Comparison of ENCODE assay signal across 17 mouse cellular contexts in the genomic region with DNA sequence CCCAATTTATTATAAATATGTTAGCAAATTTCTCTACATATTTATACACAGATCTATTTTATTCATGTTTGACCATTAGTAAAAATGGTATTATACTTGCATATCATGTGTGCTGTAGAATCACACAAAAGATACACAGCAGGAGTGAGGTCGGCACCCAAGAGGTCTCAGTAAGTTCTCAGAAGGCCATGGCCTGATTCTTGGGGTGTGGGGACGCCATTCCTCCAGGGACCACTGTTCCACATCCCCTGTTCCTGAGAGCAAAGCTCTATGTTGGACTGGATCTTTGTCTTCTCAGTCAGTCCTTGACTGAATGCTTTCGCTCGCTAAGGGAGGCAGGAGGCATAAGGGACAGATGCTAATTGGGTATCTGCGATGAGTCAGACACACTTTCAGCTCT. TPM values are rescaled to one million over a fixed set of nuclear protein-coding genes. Genes with fewer than 3 reads are reported as not detected.
"Had no signal": no experiment of that assay in that cellular context is flagged by ENCODE, and none has a peak within 500 bp of the region (broad histone marks: within the 10 kb centered on the region; RNA-seq: fewer than 3 reads in every experiment).

Gene Clic6 (plus strand): TSS at position 301 of the 400 bp plus-strand sequence.

- DNase-seq: kidney, adult 11 months; kidney, postnatal 14 days; left cerebral cortex, postnatal 4 days; lung, adult 2 months; lung, postnatal 4 days; midbrain, embryonic 14.5 days; retina, postnatal 1 day; thymus, adult 18-20 months; thymus, postnatal 14 days had no signal

- H3K4me3 ChIP-seq: kidney, embryonic 15.5 days; limb, embryonic 13.5 days; midbrain, embryonic 10.5 days; neural tube, embryonic 12.5 days had no signal

- H3K9me3 ChIP-seq: kidney, embryonic 15.5 days; limb, embryonic 13.5 days; midbrain, embryonic 10.5 days; neural tube, embryonic 12.5 days had no signal

- ATAC-seq: hindbrain, postnatal 0 days had no signal

- H3K4me1 ChIP-seq: kidney, embryonic 15.5 days; limb, embryonic 13.5 days; midbrain, embryonic 10.5 days; neural tube, embryonic 12.5 days had no signal

- H3K27ac ChIP-seq: hindbrain, postnatal 0 days; kidney, embryonic 15.5 days; limb, embryonic 13.5 days; liver, embryonic 14.5 days; midbrain, embryonic 10.5 days; neural tube, embryonic 12.5 days had no signal

- H3K4me2 ChIP-seq: kidney, embryonic 15.5 days; limb, embryonic 13.5 days; neural tube, embryonic 12.5 days had no signal

- H3K27me3 ChIP-seq: neural tube, embryonic 12.5 days had no signal

- H3K9ac ChIP-seq: kidney, embryonic 15.5 days; limb, embryonic 13.5 days; liver, embryonic 14.5 days; neural tube, embryonic 12.5 days had no signal

- H3K36me3 ChIP-seq: kidney, embryonic 15.5 days; limb, embryonic 13.5 days; midbrain, embryonic 10.5 days; neural tube, embryonic 12.5 days had no signal

RNA-seq across cellular contexts. Expression of gene Clic6, which starts in this region (rescaled TPM):
- total RNA-seq: megakaryocyte, adult 5-6 weeks; neutrophil, adult 5-6 weeks had no signal
